Mouse (Mus musculus) myocyte (in vitro differentiated cells): Measurements from ENCODE around the gene St6galnac3.

ENCODE experiments used
- CEBPB ChIP-seq: IDR thresholded peaks from 2 replicates; pipeline ENCODE4 v1.6.1; 2011; ENCODE audit warnings: mild to moderate bottlenecking, moderate library complexity; ENCODE audit not compliant: poor library complexity, insufficient read depth, severe bottlenecking
- E2F4 ChIP-seq: IDR thresholded peaks from one replicate; pipeline ENCODE4 v1.6.1; 2011; ENCODE audit warnings: mild to moderate bottlenecking, control low read depth, moderate library complexity; ENCODE audit not compliant: insufficient read depth
- MAX ChIP-seq: IDR thresholded peaks from one replicate; pipeline ENCODE4 v1.6.1; 2011; ENCODE audit warnings: low read depth, mild to moderate bottlenecking, control low read depth
- MYOG ChIP-seq, 3 experiments: IDR thresholded peaks; one replicate each; pipeline ENCODE4 v1.6.1; 2011; ENCODE audit warnings: control low read depth in 2 of 3, low read depth in 2 of 3, mild to moderate bottlenecking in 2 of 3; ENCODE audit not compliant: insufficient read length in 2 of 3, control insufficient read depth in 1 of 3, insufficient read depth in 1 of 3
- POLR2A ChIP-seq: IDR thresholded peaks from one replicate; pipeline ENCODE4 v1.6.1; 2011; ENCODE audit warnings: low read depth, mild to moderate bottlenecking, control low read depth, moderate library complexity; ENCODE audit not compliant: insufficient read length
- SRF ChIP-seq: IDR thresholded peaks from one replicate; pipeline ENCODE4 v1.6.1; 2011; ENCODE audit warnings: low read depth; ENCODE audit not compliant: control insufficient read depth, insufficient read length
- TCF12 ChIP-seq: IDR thresholded peaks from one replicate; pipeline ENCODE4 v1.6.1; 2011; ENCODE audit warnings: mild to moderate bottlenecking, control low read depth; ENCODE audit not compliant: poor library complexity, insufficient read depth, severe bottlenecking
- USF1 ChIP-seq: IDR thresholded peaks from one replicate; pipeline ENCODE4 v1.6.1; 2011; ENCODE audit warnings: low read depth, mild to moderate bottlenecking, control low read depth, moderate library complexity

GRCm38 (mm10) chr3:153337221-153337620 is 387.8 kb downstream of the St6galnac3 start:
- TF ChIP-seq CEBPB, result no peak
- TF ChIP-seq POLR2A, result no peak
- TF ChIP-seq USF1, result no peak
- TF ChIP-seq E2F4, result no peak
- no peak for TF ChIP-seq MYOG (IDR thresholded peaks at IDR 0.05; ENCODE audit: control insufficient read depth in 1 of 3, insufficient read depth in 1 of 3, insufficient read length in 2 of 3, low read depth in 2 of 3)
- no peak for TF ChIP-seq MAX
- no peak for TF ChIP-seq TCF12
- TF ChIP-seq SRF, result no peak
